Mouse (Mus musculus) spleen, adult 2 months (tissue): Measurements from ENCODE around the gene Cldn11.

Experiments
- CTCF ChIP-seq: fragments of 200-500 bp; IDR thresholded peaks from 2 replicates; pipeline ENCODE4 v1.5.1; 2011; ENCODE audit warnings: mild to moderate bottlenecking, inconsistent platforms; ENCODE audit not compliant: insufficient read depth, insufficient read length, insufficient replicate concordance; ENCODE audit errors: extremely low read depth
- POLR2A ChIP-seq: fragments of 200-500 bp; IDR thresholded peaks from 2 replicates; pipeline ENCODE4 v1.6.1; 2011; ENCODE audit warnings: low read depth, low read length, inconsistent platforms

DNA sequence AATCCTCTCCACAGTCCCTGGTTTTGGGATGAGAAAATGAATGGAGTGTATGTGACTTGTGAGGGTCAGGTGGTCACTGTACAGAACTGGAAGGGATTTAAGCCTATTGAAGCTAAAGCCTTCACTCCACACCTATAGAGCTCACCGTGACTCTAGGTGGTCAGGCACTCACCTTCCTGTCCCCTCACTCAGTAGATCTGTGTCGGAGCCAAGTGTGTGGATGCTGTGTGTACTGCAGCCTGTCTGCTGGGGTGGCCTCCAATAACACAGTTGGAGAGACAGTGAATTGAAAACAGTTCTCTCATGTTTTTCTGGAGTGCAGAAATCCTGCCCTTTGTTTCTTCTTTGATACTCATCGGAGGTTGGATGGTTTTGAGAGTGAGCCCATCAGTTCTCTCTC lies 16.1 kb downstream of the Cldn11 start:
- TF ChIP-seq POLR2A (no peak), CTCF (no peak)
